Mouse (Mus musculus) macrophage (primary cell): ENCODE data around the gene Kif1a. TPM values are rescaled to one million over a fixed set of nuclear protein-coding genes. Genes with fewer than 3 reads are reported as not detected.
A peak's percentile ranks its signal among the peaks of the same experiment; 100 is the strongest.

Source experiments
- H3K27ac ChIP-seq: fragments of 350-480 bp; formaldehyde crosslinking; 2 replicates; pipeline ENCODE4 v1.9.0; 2021
- H3K36me3 ChIP-seq: fragments of 350-480 bp; formaldehyde crosslinking; 2 replicates; pipeline ENCODE4 v1.9.0; 2021; ENCODE audit errors: inconsistent target
- H3K4me3 ChIP-seq: fragments of 350-480 bp; formaldehyde crosslinking; 2 replicates; pipeline ENCODE4 v1.9.0; 2021; ENCODE audit errors: inconsistent target
- H3K79me2 ChIP-seq: fragments of 350-480 bp; formaldehyde crosslinking; 2 replicates; pipeline ENCODE4 v1.9.0; 2021; ENCODE audit errors: inconsistent target
- WGBS: methylation state at CpG from one replicate; pipeline ENCODE4 v1.1.7; 2026; ENCODE audit warnings: inconsistent platforms; ENCODE audit not compliant: missing documents; 5-methylcytosine and 5-hydroxymethylcytosine counted together
- polyA plus RNA-seq: library from polyadenylated mRNA; stranded (reverse); fragments of 250-400 nt; gene quantifications from 3 replicates; pipeline ENCODE4 v1.2.4, GENCODE M21; 2018; ENCODE audit warnings: inconsistent platforms

Kif1a gene
- polyA plus RNA-seq, 1 experiment from 2014 or later, result 2.8 TPM

DNA sequence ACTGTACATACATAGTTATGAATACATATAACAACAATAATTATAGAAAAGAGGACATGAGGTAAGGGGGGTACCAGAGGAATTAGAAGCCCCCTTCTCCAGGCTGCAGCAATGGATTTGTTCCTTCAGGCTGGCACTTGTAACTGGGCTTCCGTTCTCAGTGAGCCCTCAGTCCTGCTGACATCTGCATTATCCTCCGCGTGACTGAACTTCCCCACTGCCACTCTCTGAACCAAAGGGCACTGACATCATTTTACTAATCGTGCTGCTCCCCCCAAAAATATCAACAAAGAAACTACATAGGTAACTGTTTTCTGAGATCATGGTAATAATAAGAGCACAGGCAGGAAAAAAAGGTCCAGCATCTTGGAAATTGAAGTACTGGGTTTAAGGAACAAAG lies 17.1 kb upstream of the Kif1a start:
- no peak overlapping the region for H3K4me3 ChIP-seq
- WGBS, result 13% methylated on average over 4 of the region's 4 CpGs
- no peaks in the 10 kb centered on the region for H3K36me3 ChIP-seq
- no peaks in the 10 kb centered on the region for H3K79me2 ChIP-seq
- H3K27ac ChIP-seq, result peak overlapping the region; percentile 57

GRCm38 (mm10) chr1:93115471-93115870 lies 13.7 kb upstream of the Kif1a start:
- Histone ChIP-seq H3K36me3 (no peaks in the 10 kb centered on the region), H3K79me2 (no peaks in the 10 kb centered on the region), H3K4me3 (peak overlapping the region; percentile 23; the same call in 1 of the 2 replicates), H3K27ac (no peak overlapping the region)
- WGBS, result 41% methylated on average over 10 of the region's 13 CpGs

DNA sequence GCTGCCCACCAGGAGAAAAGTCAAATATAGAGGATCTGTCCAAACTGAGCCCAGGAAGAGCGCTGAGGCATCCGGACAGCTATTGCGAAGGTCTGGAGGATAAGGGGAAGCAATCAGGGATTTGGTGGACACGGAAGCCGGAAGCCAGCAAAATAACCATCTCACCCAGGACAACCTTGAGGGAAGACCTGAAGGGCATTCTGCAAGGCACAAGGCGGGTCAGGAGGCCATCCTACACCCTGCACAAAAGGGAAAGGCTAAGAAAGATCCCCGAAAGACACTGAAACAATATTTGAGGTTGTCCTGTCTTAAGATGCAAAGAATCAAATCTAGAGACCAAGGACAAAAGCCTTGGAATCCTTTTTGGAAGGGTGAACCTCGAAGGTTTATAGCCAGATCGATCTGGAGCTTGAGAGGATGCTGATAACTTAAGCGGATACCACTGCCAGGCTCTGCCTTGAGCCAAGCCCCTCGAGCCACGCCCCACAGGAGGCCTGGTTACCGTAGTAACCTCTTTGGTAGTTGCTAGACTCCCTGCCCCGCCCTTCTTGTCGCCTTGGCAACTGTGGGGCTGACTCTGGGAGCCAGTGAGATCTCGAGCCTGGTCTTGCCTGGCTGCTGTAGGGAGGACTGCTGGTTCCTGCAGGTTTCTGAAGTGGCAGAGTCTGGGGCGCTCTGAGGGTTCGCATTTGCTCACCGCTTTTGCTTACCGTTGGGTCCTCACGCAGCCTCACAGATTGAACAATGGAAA lies 13.1 kb upstream of the Kif1a start:
- Histone ChIP-seq H3K36me3 (no peaks in the 10 kb centered on the region), H3K79me2 (no peaks in the 10 kb centered on the region), H3K4me3 (peak overlapping the region; percentile 23; the same call in 1 of the 2 replicates), H3K27ac (no peak overlapping the region)
- WGBS, result 31% methylated on average over 21 of the region's 21 CpGs

- H3K27ac ChIP-seq, result no peak overlapping the region
- no peaks in the 10 kb centered on the region for H3K36me3 ChIP-seq
- no peaks in the 10 kb centered on the region for H3K79me2 ChIP-seq
- H3K4me3 ChIP-seq, result no peak overlapping the region
- 61% methylated on average over 7 of the region's 7 CpGs for WGBS
These were observed 949 bp upstream of the Kif1a start for GRCm38 (mm10) chr1:93102700-93103099.

GRCm38 (mm10) chr1:93100576-93101491 lies 917 bp downstream of the Kif1a start:
- 4% methylated on average over 49 of the region's 49 CpGs for WGBS
- H3K4me3 ChIP-seq, result no peak overlapping the region
- H3K79me2 ChIP-seq, result no peaks in the 10 kb centered on the region
- no peaks in the 10 kb centered on the region for H3K36me3 ChIP-seq
- H3K27ac ChIP-seq, result no peak overlapping the region

GRCm38 (mm10) chr1:93100243-93100575 lies 1.5 kb downstream of the Kif1a start:
- H3K4me3 ChIP-seq, result no peak overlapping the region
- H3K36me3 ChIP-seq, result no peaks in the 10 kb centered on the region
- no peak overlapping the region for H3K27ac ChIP-seq
- 21% methylated on average over 18 of the region's 18 CpGs for WGBS
- no peaks in the 10 kb centered on the region for H3K79me2 ChIP-seq

DNA sequence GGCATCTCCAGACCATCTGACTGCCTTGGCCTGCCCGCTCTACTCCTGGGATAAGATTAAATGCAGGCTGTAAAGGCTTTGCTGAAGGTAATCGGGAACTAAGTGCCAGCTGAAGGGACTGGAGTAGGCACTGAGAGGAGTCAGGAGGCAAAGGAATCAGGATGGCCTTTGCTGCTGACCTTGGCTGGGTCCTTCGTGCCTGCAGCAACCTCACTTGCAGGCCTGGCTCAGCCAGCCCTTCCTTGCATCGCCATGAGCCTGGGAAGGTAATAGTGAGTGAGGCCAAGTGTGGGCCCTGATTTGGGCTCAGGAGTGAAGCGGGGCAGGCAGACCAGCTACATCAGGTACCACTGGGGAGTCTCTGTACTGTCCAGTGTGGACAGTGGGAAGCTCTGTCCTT lies 2.8 kb downstream of the Kif1a start:
- no peak overlapping the region for H3K4me3 ChIP-seq
- no peaks in the 10 kb centered on the region for H3K79me2 ChIP-seq
- H3K36me3 ChIP-seq, result no peaks in the 10 kb centered on the region
- H3K27ac ChIP-seq, result no peak overlapping the region
- 98% methylated on average over 5 of the region's 5 CpGs for WGBS

- Histone ChIP-seq H3K36me3 (no peaks in the 10 kb centered on the region), H3K27ac (no peak overlapping the region), H3K4me3 (no peak overlapping the region), H3K79me2 (no peaks in the 10 kb centered on the region)
- WGBS, result 60% methylated on average over 1 of the region's 3 CpGs
These were observed 9.2 kb downstream of the Kif1a start for GRCm38 (mm10) chr1:93092582-93092981.

DNA sequence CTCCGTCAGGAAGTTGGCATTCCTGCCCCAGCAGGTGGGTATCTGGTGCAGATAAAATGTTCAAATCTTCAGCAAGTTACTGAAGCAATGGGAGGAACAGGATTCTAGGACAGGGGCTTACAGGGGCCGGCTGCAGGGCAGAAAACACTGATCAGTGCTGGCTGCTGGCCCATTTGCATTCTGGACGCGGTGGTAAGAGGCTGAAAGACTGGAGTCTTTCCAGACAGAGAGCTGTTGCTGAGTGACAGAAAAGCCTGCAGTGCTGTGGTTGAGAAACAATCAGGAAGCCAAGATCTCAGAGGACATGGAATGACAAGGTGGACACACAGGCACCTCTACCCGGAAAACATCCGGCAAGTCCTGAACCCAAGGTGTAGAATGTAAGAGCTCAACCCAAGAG lies 16.6 kb downstream of the Kif1a start:
- no peaks in the 10 kb centered on the region for H3K79me2 ChIP-seq
- no peak overlapping the region for H3K4me3 ChIP-seq
- H3K36me3 ChIP-seq, result no peaks in the 10 kb centered on the region
- no peak overlapping the region for H3K27ac ChIP-seq
- 82% methylated on average over 6 of the region's 6 CpGs for WGBS

- H3K27ac ChIP-seq, result no peak overlapping the region
- H3K79me2 ChIP-seq, result no peaks in the 10 kb centered on the region
- no peaks in the 10 kb centered on the region for H3K36me3 ChIP-seq
- no peak overlapping the region for H3K4me3 ChIP-seq
- WGBS, result 72% methylated on average over 9 of the region's 12 CpGs
These were observed 18.1 kb downstream of the Kif1a start for GRCm38 (mm10) chr1:93083420-93084285.

- WGBS, result 98% methylated on average over 8 of the region's 8 CpGs
- no peak overlapping the region for H3K4me3 ChIP-seq
- no peaks in the 10 kb centered on the region for H3K36me3 ChIP-seq
- H3K27ac ChIP-seq, result no peak overlapping the region
- no peaks in the 10 kb centered on the region for H3K79me2 ChIP-seq
These were observed 19.6 kb downstream of the Kif1a start for GRCm38 (mm10) chr1:93082121-93082520.

DNA sequence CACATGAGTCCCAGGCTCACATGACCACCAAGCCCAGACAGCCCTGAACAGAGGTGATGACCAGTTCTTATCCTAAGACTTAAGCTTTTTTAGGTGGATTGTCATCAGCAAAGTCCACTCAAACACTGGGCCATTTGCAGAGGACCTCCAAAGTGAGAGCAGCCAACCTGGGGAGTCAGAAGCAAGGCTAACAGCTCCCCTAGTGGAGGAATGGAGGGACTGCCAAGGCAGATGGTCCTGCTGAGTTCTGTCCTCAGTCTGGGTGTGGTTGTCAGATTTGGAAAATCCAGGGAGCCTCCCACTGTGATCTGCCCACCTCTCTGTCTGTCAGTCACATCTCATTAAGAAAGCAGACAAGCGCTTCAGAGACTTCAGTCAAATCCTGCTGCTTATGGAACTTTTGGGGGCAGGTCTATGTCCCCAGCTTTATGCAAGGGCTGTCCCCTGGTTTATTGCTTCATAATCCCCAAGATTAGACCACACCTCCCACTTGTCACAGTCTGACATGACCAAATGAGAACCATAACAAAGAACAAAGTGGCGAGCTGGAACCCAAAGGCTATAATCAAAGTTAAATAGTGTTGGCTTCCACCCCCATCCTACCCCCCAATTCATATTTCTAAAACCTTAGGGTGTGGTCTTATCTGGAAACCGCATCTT lies 20.7 kb downstream of the Kif1a start:
- H3K4me3 ChIP-seq, result no peak overlapping the region
- WGBS, result 74% methylated on average over 3 of the region's 3 CpGs
- H3K27ac ChIP-seq, result no peak overlapping the region
- no peaks in the 10 kb centered on the region for H3K79me2 ChIP-seq
- no peaks in the 10 kb centered on the region for H3K36me3 ChIP-seq

GRCm38 (mm10) chr1:93079602-93080001 lies 22.1 kb downstream of the Kif1a start:
- 87% methylated on average over 3 of the region's 3 CpGs for WGBS
- Histone ChIP-seq H3K36me3 (no peaks in the 10 kb centered on the region), H3K79me2 (no peaks in the 10 kb centered on the region)

DNA sequence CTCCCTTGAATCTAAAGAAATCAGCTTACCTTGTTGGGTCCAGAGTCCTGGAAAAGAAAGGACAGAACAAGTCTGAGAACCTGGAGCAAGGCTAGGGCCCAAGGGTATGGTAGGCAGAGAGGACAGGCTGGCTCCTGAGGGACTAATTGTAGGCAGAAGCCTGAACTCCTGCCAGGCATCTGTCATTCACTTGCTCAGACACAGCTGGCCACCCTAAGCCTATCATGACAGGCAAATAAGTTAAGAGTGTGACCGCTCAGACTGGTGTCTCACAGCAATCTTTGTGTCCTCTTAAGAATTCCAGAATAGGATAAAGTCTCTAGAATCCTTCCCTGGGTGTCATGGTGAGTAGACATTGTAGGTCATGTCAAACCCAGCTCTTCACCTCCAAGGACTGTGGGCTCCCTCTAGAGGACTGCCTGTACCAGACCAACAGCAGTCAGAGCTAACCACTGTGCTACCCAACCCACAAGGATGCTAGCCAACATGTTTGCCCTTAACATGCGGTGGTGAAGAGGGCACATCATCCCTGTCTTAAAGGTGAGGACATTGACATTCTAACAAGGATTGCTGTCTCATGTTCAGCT lies 29.4 kb downstream of the Kif1a start:
- WGBS, result 83% methylated on average over 2 of the region's 2 CpGs
- no peaks in the 10 kb centered on the region for H3K36me3 ChIP-seq
- H3K4me3 ChIP-seq, result no peak overlapping the region
- H3K27ac ChIP-seq, result peak overlapping the region; percentile 51; the same call in 1 of the 2 replicates
- no peaks in the 10 kb centered on the region for H3K79me2 ChIP-seq

More at GRCm38 (mm10) chr1:93079602-93080001, 22.1 kb downstream of the Kif1a start:
- H3K4me3 ChIP-seq, result no peak overlapping the region
- no peak overlapping the region for H3K27ac ChIP-seq
